Mouse (Mus musculus) macrophage (primary cell): ENCODE measurements around the gene Olfr1444. TPM values are rescaled to one million over a fixed set of nuclear protein-coding genes. Genes with fewer than 3 reads are reported as not detected.

Experiments used
- H3K27ac ChIP-seq: fragments of 350-480 bp; formaldehyde crosslinking; 2 replicates; pipeline ENCODE4 v1.9.0; 2021
- H3K36me3 ChIP-seq: fragments of 350-480 bp; formaldehyde crosslinking; 2 replicates; pipeline ENCODE4 v1.9.0; 2021; ENCODE audit errors: inconsistent target
- H3K4me3 ChIP-seq: fragments of 350-480 bp; formaldehyde crosslinking; 2 replicates; pipeline ENCODE4 v1.9.0; 2021; ENCODE audit errors: inconsistent target
- H3K79me2 ChIP-seq: fragments of 350-480 bp; formaldehyde crosslinking; 2 replicates; pipeline ENCODE4 v1.9.0; 2021; ENCODE audit errors: inconsistent target
- WGBS: methylation state at CpG from one replicate; pipeline ENCODE4 v1.1.7; 2026; ENCODE audit warnings: inconsistent platforms; ENCODE audit not compliant: missing documents; 5-methylcytosine and 5-hydroxymethylcytosine counted together
- polyA plus RNA-seq: library from polyadenylated mRNA; stranded (reverse); fragments of 250-400 nt; gene quantifications from 3 replicates; pipeline ENCODE4 v1.2.4, GENCODE M21; 2018; ENCODE audit warnings: inconsistent platforms
- total RNA-seq, 78 experiments: library from RNA; depleted of rRNA; stranded (reverse); fragments of 250-400 nt; gene quantifications; 1 replicate in 9 of 78; 2 replicates in 24 of 78; 3 replicates in 43 of 78; 4 replicates in 2 of 78; pipeline ENCODE4 v1.2.4; 2018; ENCODE audit warnings: inconsistent platforms in 56 of 78

The Olfr1444 gene
- 1 to 10 TPM in 24 of 26 experiments, under 1 TPM in 2; 0.46 to 5.2 (median 3.3) TPM for total RNA-seq (2018; cell fraction: chromatin; rRNA removed)
- under 1 TPM in 25 of 26 experiments, not detected in 1; 0.05 to 0.55 (median 0.26) TPM for total RNA-seq (2018; cell fraction: cytosol; rRNA removed)
- total RNA-seq (2018; cell fraction: nucleus; rRNA removed): 1 to 10 TPM in 23 of 26 experiments, under 1 TPM in 3; 0.52 to 5.1 (median 2.5) TPM
- polyA plus RNA-seq: 0.14 to 0.44 TPM (median 0.25 TPM) in 3 replicates

DNA sequence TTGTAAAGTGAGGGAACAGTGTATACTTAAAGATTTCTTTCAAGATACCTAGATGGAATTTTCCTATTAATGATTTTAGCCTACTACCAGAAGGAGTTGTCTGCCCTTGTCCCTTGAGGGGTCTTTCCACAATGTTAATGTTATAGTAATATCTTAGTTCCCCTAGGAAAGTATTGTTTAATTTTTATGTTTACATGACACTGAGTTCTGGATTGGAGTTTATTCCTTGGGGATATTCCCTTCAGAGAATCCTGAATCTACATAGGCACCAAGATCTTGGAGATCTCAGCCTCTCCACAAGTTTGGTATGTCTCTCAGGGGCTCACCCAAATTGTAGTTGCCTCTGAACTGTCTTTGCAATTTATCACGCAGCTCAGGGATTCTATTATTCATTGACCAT is at the start of gene Olfr1444:
Gene Olfr1444 (plus strand): TSS at position 301 of the 400 bp plus-strand sequence.
- no peaks in the 10 kb centered on the region for H3K79me2 ChIP-seq
- 90% methylated on average over 1 of the region's 1 CpGs for WGBS
- no peak within 1 kb of the TSS for H3K27ac ChIP-seq
- H3K4me3 ChIP-seq: no peak within 1 kb of the TSS
- H3K36me3 ChIP-seq: no peaks in the 10 kb centered on the region

DNA sequence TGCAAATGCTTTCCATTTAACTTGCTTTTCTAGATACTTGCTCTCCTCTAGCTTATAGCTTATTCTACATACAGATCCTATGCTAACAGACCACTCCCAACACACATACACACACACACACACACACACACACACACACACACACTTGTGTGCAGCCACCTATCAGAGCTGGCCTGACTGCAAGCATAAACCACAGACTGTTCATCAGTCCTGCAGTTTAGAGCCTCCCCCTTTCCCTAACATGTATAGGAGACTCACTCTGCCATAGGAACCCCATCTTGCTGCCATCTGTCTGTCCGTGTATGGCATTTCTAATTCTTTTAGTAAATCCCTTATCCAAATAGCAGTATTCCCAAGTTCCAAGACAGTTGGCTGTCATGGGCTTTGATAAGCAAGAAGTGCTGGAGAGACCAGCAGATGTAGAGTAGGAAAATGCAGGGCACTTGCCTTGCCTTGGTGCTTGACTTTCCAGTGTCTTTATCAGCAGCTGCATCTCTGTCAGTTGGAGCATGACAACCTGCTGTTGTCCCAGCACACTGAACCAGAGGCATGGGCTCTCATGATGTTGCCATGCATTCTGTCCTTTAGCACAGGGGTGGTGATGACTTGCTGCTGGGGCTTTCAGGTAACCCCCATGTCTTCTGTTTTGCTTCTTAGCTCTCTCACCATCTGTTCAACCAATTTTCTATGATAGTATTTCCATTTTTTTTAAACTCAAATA is 44.3 kb upstream of the Olfr1444 start:
- 86% methylated on average over 1 of the region's 1 CpGs for WGBS
- no peak overlapping the region for H3K27ac ChIP-seq
- peaks cover 100% of the 10 kb centered on the region for H3K79me2 ChIP-seq
- H3K36me3 ChIP-seq: peaks cover 34% of the 10 kb centered on the region
- no peak overlapping the region for H3K4me3 ChIP-seq

- Histone ChIP-seq H3K79me2 (peaks cover 93% of the 10 kb centered on the region), H3K27ac (no peak overlapping the region)
- 67% methylated on average over 1 of the region's 1 CpGs for WGBS
Measured at GRCm38 (mm10) chr19:12813883-12814282, 43.2 kb upstream of the Olfr1444 start.

DNA sequence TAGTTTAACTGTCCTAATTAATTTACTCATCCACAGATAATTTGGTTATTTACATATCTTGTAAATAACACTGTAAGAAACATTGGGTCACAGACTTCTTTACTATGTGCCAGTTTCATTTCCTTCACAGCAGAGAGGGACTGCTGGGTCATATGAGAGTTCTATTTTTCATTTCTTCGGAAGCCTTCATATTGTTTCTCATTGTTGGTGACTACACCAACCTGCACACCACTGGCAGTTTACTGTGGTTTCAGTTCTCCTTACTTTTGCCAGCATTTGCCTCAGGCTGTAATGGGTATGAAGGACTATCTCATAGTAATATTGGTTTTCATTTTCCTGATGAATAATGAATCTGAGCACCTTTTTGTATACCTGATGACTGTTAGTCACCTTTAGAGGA is 38.6 kb upstream of the Olfr1444 start:
- Histone ChIP-seq H3K27ac (peak overlapping the region; percentile 54), H3K79me2 (peaks cover 82% of the 10 kb centered on the region), H3K36me3 (peaks cover 10% of the 10 kb centered on the region), H3K4me3 (no peak overlapping the region)
- WGBS: 8% methylated on average over 1 of the region's 1 CpGs

More at GRCm38 (mm10) chr19:12813883-12814282, 43.2 kb upstream of the Olfr1444 start:
- no peak overlapping the region for H3K4me3 ChIP-seq
- H3K36me3 ChIP-seq: peaks cover 28% of the 10 kb centered on the region

GRCm38 (mm10) chr19:12820383-12820782 is 36.7 kb upstream of the Olfr1444 start:
- 25% methylated on average over 4 of the region's 4 CpGs for WGBS
- Histone ChIP-seq H3K27ac (peak overlapping the region; percentile 54), H3K4me3 (no peak overlapping the region), H3K36me3 (peaks cover 28% of the 10 kb centered on the region), H3K79me2 (peaks cover 82% of the 10 kb centered on the region)

- Histone ChIP-seq H3K36me3 (peaks cover 44% of the 10 kb centered on the region), H3K79me2 (peaks cover 74% of the 10 kb centered on the region), H3K27ac (no peak overlapping the region), H3K4me3 (no peak overlapping the region)
- WGBS: 90% methylated on average over 4 of the region's 4 CpGs
Measured at GRCm38 (mm10) chr19:12824549-12824948, 32.5 kb upstream of the Olfr1444 start.

DNA sequence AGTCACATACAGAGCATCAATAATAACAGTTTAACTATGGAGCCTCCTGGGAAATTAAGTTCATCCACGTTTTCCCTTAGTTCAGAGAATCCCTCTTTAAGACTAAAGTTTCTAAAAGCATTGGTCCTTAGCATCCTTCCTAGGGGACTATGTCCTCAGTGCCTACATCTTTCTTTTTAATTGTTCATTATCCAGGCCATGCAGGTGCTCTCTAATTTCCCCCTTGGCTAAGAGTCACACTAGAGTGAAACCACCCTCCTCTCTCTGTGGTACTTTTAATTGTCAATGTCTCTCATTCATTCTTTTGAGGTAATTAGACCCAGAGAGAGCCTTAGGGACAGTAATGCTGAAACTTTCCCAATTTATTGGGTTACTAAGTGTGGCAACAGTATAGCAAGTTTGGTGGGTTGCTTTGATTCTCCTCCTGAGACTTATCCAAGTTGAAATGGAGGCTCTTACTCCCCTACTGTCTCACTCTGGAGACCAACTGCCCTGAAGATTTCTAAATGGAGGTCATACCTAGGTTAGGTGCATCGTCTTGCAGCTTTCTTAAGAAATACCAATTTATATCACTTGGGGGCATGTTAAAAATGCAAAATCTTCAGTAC is 26.2 kb upstream of the Olfr1444 start:
- peaks cover 46% of the 10 kb centered on the region for H3K36me3 ChIP-seq
- WGBS: 95% methylated on average over 2 of the region's 2 CpGs
- peaks cover 40% of the 10 kb centered on the region for H3K79me2 ChIP-seq
- no peak overlapping the region for H3K4me3 ChIP-seq
- H3K27ac ChIP-seq: peak overlapping the region; percentile 98

DNA sequence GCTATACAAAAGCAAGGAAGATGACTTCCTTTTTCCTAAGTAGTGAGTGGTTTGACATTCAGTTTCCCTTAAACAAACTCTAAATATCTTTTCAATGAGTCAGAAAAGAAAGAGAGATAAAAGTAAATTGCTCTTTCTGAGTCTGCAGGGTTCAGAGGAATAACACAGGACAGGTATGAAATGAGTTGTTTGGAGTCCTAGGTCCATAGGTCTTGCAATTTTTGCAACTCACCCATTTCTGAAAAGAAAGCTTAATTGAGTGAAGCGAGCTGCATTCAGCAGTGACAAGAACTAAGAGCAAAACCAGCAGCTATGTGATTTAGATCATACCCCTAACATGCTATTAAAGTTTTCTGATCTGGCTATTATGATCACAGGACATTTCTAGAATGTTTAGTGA is 25.5 kb upstream of the Olfr1444 start:
- peaks cover 45% of the 10 kb centered on the region for H3K36me3 ChIP-seq
- no peak overlapping the region for H3K4me3 ChIP-seq
- WGBS: 90% methylated on average over 1 of the region's 1 CpGs
- peaks cover 37% of the 10 kb centered on the region for H3K79me2 ChIP-seq
- H3K27ac ChIP-seq: peak overlapping the region; percentile 98

GRCm38 (mm10) chr19:12833625-12834024 is 23.5 kb upstream of the Olfr1444 start:
- no peak overlapping the region for H3K4me3 ChIP-seq
- peak overlapping the region; percentile 98 for H3K27ac ChIP-seq
- WGBS: 13% methylated on average over 3 of the region's 3 CpGs
- peaks cover 27% of the 10 kb centered on the region for H3K79me2 ChIP-seq
- H3K36me3 ChIP-seq: peaks cover 38% of the 10 kb centered on the region

- H3K36me3 ChIP-seq: peaks cover 14% of the 10 kb centered on the region
- WGBS: 92% methylated on average over 1 of the region's 1 CpGs
- no peaks in the 10 kb centered on the region for H3K79me2 ChIP-seq
- no peak overlapping the region for H3K27ac ChIP-seq
- no peak overlapping the region for H3K4me3 ChIP-seq
Measured at GRCm38 (mm10) chr19:12838507-12838906, 18.6 kb upstream of the Olfr1444 start.

- Histone ChIP-seq H3K27ac (no peak within 1 kb of the TSS), H3K4me3 (no peak within 1 kb of the TSS)
Measured at GRCm38 (mm10) chr19:12846382-12846781, 10.7 kb upstream of the Olfr1444 start, which contains the start of gene Gm5244. TSS of gene Gm5244 (plus strand) at chr19:12846682.

GRCm38 (mm10) chr19:12883555-12883954 is 26.5 kb downstream of the Olfr1444 start, which contains the start of gene Olfr1445:
TSS of gene Olfr1445 (plus strand) at chr19:12883855.
- Histone ChIP-seq H3K79me2 (no peaks in the 10 kb centered on the region), H3K27ac (no peak within 1 kb of the TSS), H3K36me3 (no peaks in the 10 kb centered on the region), H3K4me3 (no peak within 1 kb of the TSS)
- 91% methylated on average over 2 of the region's 2 CpGs for WGBS

More at GRCm38 (mm10) chr19:12846382-12846781, 10.7 kb upstream of the Olfr1444 start, which contains the start of gene Gm5244:
- Histone ChIP-seq H3K79me2 (no peaks in the 10 kb centered on the region), H3K36me3 (no peaks in the 10 kb centered on the region)

- Histone ChIP-seq H3K79me2 (no peaks in the 10 kb centered on the region), H3K27ac (no peak within 1 kb of the TSS), H3K36me3 (no peaks in the 10 kb centered on the region), H3K4me3 (no peak within 1 kb of the TSS)
- 100% methylated on average over 1 of the region's 1 CpGs for whole genome bisulfite sequencing
Measured at GRCm38 (mm10) chr19:12893424-12893823, 36.3 kb downstream of the Olfr1444 start, which contains the start of gene Olfr1446. TSS of gene Olfr1446 (minus strand) at chr19:12893524.

GRCm38 (mm10) chr19:12903643-12904042 is 46.6 kb downstream of the Olfr1444 start, which contains the start of gene Olfr1447:
TSS of gene Olfr1447 (minus strand) at chr19:12903743.
- Histone ChIP-seq H3K36me3 (no peaks in the 10 kb centered on the region), H3K27ac (no peak within 1 kb of the TSS), H3K79me2 (no peaks in the 10 kb centered on the region), H3K4me3 (no peak within 1 kb of the TSS)
- WGBS: no CpG with 5 or more reads among the region's 1 CpGs
